Mouse (Mus musculus) gastrocnemius, postnatal 36 days (tissue): Measurements from ENCODE around the gene Atp23. TPM values are rescaled to one million over a fixed set of nuclear protein-coding genes. Genes with fewer than 3 reads are reported as not detected.
"Not testable (repeated sequence)": the region's sequence is repeated elsewhere in the genome, so short reads cannot be mapped to it uniquely, and the experiment has no call there.

Source experiments
- DNase-seq, 2 experiments: peaks; one replicate each; pipeline ENCODE4 v3.0.0; 2022
- intact Hi-C: fragments of 180-260 bp; cut with DNase I; formaldehyde crosslinking; loops from one replicate; pipeline ENCODE4 v1.15.1; 2025
- total RNA-seq, 2 experiments: library from RNA; stranded (reverse); gene quantifications; 2 replicates each; pipeline ENCODE4 v1.2.3; 2021

Gene Atp23
- total RNA-seq, 2 experiments from 2014 or later, result 1.3 to 1.7 TPM

GRCm38 (mm10) chr10:126828618-126829017, 72.5 kb downstream of the Atp23 start:
- DNase-seq, result no peak
- intact Hi-C loops, result no loop called here

- intact Hi-C loops, result no loop called here
- no peak for DNase-seq
Observed at GRCm38 (mm10) chr10:126827941-126828593, 73.1 kb downstream of the Atp23 start.

- intact Hi-C loops, result no loop called here
- no peak for DNase-seq
Observed at GRCm38 (mm10) chr10:126826982-126827381, 74.2 kb downstream of the Atp23 start.

- intact Hi-C loops, DNase-seq: not testable (repeated sequence)
Observed at GRCm38 (mm10) chr10:126826216-126826615, 74.9 kb downstream of the Atp23 start.

- DNase-seq, result no peak
- intact Hi-C loops, result no loop called here
Observed at GRCm38 (mm10) chr10:126822418-126822817, 78.7 kb downstream of the Atp23 start.

Other genes with a start within 250 kb of the Atp23 start
- gene Ctdsp2, start 77.4 kb upstream of the Atp23 start, total RNA-seq, result 100 to 1,000 TPM in 1 of 2 experiments, 10 to 100 TPM in 1; 83.2 to 103 TPM
- gene Avil, start 99.4 kb upstream of the Atp23 start, total RNA-seq, result 1 to 10 TPM; 1.8 to 2.0 TPM
- gene Tsfm, start 129.5 kb upstream of the Atp23 start, total RNA-seq, result 10 to 100 TPM; 20.5 to 21.7 TPM
- gene Mettl1, start 140.1 kb upstream of the Atp23 start, total RNA-seq, result 10 to 100 TPM in 1 of 2 experiments, 1 to 10 TPM in 1; 8.2 to 10.0 TPM
- under 1 TPM in 1 of 2 experiments, not detected in 1; 0.10 TPM for gene Eef1akmt3, start 140.2 kb upstream of the Atp23 start, total RNA-seq
- under 1 TPM; 0.10 to 0.15 TPM for gene Cyp27b1, start 146.9 kb upstream of the Atp23 start, total RNA-seq
- gene March9, start 158.8 kb upstream of the Atp23 start, total RNA-seq, result under 1 TPM; 0.64 to 0.66 TPM
- gene Cdk4, start 162.2 kb upstream of the Atp23 start, total RNA-seq, result 10 to 100 TPM; 29.7 to 38.9 TPM
- 10 to 100 TPM; 22.1 to 25.0 TPM for gene Tspan31, start 168.9 kb upstream of the Atp23 start, total RNA-seq
- gene Agap2, start 173.9 kb upstream of the Atp23 start, total RNA-seq, result 1 to 10 TPM; 2.1 to 2.9 TPM
- gene Os9, start 219.8 kb upstream of the Atp23 start, total RNA-seq, result 10 to 100 TPM; 10.7 to 11.4 TPM